Mouse (Mus musculus) gastrocnemius, postnatal 25 days (tissue): ENCODE results near the gene Mical2. TPM values are rescaled to one million over a fixed set of nuclear protein-coding genes. Genes with fewer than 3 reads are reported as not detected.

Source experiments
- DNase-seq: peaks from one replicate; pipeline ENCODE4 v3.0.0; 2022
- total RNA-seq, 2 experiments: library from RNA; stranded (reverse); gene quantifications; 1 replicate in 1 of 2; 2 replicates in 1 of 2; pipeline ENCODE4 v1.2.3; 2021

Mical2 gene
- total RNA-seq, 2 experiments from 2014 or later: 36.1 to 131 TPM

DNA sequence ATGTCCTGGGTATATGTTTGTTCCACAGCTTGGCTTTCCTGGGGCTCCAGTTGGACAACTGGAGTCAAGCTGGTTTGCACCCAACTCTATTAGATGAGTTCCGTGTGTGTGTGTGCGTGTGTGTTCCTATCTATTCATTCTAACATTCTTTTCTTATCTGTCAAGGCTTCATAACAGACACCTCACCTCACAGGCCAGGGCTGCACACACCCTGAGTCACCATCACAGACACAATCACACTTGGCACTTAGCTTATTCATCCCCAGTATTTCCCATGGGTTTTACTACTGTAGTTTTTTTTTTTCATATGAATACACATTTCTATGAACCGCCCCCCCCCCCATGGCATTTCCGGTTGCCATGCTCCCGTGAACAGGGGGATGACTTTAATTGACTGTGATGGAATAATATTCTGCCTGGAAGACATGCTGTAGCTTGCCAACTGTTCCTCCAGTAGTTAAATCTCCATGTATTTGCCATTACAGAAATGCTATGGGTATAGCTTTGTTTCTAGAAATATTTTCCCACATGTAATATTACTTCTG lies 230.0 kb downstream of the Mical2 start:
- no peak for DNase-seq

DNA sequence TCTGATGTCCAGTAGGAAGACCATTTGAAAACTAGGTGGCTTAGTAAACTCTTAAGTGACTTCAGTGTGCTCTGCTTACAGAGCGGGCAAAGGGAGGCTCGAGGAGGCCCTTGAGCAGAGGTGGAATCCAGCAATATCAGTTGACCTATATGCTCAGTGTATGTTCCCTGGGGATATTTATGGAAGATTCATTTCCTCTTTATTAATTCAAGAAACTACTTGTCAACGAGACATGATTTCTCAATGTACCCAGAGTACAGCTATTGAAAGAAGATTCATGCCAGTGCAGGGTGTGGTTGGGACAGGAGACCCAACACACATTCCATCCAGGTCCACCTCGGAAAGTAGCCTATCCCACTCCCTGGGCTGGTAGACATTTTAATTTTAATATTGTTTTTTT lies 231.7 kb downstream of the Mical2 start:
- no peak for DNase-seq

- no peak for DNase-seq
These were observed 232.3 kb downstream of the Mical2 start for GRCm38 (mm10) chr7:112457920-112458319.

DNA sequence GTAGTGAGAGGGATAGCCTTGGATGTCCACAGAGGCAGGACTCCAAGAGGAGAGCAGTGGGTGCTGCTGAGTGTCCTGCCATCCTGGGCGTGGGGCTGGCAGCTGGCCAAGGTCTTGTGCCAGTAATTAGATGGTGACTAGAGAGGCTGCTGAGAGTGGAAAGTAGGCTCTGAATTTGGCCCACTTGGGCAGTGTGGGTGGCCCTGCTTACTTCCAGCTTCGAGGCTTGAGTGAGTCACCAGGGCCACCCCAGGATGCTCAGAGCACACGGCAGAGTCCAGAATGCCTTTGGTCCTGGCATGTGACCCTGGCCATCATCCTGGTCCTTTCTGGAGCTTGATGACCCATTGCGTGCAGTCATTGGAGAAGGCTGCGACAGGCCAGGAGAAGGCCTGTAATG lies 232.8 kb downstream of the Mical2 start:
- no peak for DNase-seq

Other genes with a start within 250 kb of the Mical2 start
- gene Usp47, start 202.4 kb upstream of the Mical2 start, total RNA-seq: 100 to 1,000 TPM; 159 to 169 TPM
- 1 to 10 TPM; 1.9 to 2.0 TPM for gene Dkk3, start 66.8 kb upstream of the Mical2 start, total RNA-seq
- gene Parva, start 201.6 kb downstream of the Mical2 start, total RNA-seq: 10 to 100 TPM; 19.0 to 22.7 TPM